Mouse (Mus musculus): ENCODE measurements at regions not wholly inside any gene's neighbourhood (a gene's known extent, or its start where the extent isn't known, plus 50 kb on each side); places are given as distances from the start of the nearest gene placed in this dataset.
"Not testable (repeated sequence)": the region's sequence is repeated elsewhere in the genome, so short reads cannot be mapped to it uniquely, and the experiment has no call there.

DNA sequence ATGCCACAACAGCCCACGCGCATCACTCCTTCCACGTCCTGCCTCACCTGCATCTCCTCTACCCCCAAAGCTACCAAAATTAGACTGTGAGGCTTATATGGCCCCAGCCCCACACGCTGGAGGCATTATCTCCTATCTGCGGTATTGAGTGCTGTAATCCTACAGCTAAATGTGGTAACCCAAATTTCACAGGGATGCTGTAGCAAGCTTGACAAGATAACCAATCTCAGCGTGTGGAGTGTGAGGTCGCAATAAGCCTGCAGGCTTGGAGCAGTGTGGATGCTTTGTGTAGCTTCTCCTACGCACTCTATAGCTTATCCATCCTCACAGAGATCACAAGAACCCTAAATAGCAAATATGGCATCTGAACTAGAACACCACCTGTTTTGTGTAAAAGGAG is 251.2 kb upstream of the Kcnh8 start:
- DNase-seq: no peak

DNA sequence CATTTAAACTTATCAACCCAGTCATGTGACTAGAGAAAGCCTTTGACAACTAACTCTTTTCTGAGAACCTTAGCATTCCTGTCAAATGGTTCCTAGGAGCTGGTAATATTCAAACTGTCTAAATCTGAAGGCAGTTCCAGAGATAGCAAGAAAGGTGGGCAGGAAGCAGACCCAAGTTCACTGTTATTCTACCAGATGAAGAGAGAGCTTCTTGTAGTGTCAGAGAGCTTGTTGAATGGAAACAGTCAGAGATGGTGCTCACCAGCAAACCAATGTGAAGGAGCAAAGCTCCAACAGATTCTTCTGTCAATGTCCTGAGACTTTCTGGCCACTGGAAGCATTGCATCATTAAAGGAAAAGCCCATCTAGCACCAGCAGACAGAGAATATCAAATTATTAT is 251.8 kb upstream of the Kcnh8 start:
- no peak for DNase-seq

DNA sequence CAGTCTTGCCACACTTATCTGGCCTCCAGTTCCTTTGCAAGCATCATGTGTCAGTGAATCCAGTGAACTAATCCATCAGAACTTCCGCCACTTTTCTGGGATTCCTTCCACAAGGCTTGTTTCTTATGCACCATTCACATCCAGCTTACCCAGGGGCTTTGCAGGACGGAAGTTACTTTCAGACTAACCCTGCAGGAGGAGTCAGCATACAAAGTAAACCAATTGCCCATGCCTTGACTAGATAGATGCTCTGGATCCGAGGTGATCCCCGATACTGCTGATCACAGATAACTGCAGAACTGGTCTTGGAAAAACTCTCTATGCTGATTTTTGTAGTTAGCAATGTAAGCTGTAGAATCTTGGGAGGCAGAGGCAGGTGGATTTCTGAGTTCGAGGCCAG is 252.6 kb upstream of the Kcnh8 start:
- DNase-seq: no peak

- DNase-seq: no peak
Observed at GRCm38 (mm10) chr17:52348481-52349083, 253.9 kb upstream of the Kcnh8 start.

DNA sequence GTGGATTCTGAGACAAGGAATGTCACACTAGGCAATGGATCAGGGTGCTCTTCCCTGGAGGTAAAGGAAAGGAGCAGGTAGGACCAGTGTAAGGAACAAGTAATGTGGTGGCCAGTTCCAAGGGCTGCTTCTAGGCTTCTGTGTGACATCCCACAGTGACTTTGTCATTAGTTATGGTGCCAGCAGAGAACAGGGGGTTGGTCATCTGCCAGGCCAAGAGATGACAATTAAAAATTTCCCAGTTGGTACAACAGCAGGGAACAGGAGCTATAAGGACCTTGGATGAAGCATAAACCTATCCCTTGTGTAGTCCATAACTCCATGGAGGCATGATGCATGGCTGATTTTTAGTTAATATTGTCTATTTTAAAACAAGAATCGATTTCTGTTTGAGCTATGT is 281.9 kb upstream of the Kcnh8 start:
- peak; percentile 12 for DNase-seq

- no peak for DNase-seq
Observed at GRCm38 (mm10) chr17:52316976-52317375, 285.5 kb upstream of the Kcnh8 start.

- no peak for DNase-seq
Observed at GRCm38 (mm10) chr17:52315879-52316278, 286.6 kb upstream of the Kcnh8 start.

GRCm38 (mm10) chr17:52315456-52315855 is 287.1 kb upstream of the Kcnh8 start:
- DNase-seq: not testable (repeated sequence)

DNA sequence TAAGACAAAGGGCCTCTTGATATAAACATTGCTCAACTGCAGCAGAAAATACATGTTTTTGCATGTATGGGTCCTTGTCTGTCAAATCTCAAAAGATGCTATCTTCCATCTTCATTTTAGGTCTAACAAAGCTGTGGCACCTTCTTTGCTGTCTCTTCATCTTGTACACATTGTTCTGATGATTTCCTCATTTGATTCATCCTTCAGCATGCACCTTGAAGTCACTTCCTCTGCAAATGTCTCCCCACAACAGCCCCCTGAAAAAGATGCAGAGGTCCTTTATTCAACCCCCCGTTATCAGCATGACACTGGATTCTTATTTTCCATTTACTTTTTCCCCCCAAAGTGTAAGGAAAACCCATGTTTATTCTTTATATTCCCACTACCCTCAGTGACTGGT is 290.5 kb upstream of the Kcnh8 start:
- DNase-seq: no peak

GRCm38 (mm10) chr17:52308789-52309188 is 293.7 kb upstream of the Kcnh8 start:
- DNase-seq: no peak

DNA sequence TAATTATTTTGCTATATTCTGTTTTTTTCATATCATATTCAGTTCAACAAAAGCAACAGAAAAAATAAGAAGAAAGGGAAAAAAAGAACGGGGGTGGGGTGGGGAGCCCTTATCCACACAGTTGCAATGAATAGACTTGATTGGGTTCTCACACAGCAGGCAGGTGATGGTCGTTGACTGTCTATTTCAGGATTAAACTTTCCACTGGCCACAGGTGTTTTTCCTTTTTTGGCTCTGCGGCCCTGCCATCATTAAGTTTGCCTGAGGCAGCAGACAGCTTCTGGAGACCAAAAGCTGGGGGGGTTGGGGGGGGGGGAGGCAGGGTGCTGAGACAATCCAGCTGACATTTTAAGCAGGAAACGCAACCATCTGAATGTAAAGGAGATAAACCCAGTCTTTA is 298.4 kb upstream of the Kcnh8 start:
- no peak for DNase-seq

DNA sequence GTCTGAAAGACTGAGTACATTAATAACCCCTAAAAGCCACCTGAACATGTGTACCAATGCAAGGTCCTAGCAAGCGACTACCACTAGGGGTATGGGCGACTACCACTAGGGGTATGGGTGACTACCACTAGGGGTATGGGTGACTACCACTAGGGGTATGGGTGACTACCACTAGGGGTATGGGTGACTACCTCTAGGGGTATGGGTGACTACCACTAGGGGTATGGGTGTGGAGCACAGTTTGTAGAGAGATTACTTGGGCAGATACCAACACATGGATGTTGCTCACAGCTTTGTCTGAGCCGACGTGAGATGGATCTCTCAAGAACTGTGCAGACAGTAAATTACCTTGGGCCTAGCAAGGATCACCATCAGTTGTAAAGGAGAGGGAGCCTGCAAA is 299.2 kb upstream of the Kcnh8 start:
- DNase-seq: no peak

DNA sequence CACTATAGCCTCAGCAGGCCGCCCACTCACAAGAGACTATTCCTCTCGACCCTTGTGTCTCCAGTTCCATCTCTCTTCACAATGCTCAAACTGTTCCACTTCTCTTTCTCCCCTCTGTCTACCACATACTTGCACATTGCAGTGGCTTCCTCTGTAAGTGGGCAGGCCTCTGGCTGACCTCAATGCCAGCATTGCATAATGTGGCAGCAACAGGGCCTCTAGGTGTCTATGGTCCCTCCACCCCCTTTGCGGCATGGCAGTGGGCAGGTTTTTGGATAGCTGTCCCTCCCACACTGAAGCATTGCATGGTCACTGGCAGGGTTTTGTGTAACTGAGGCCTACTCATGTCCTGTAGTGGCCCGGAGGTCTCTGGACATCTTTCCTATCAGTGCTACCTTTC is 302.7 kb upstream of the Kcnh8 start:
- DNase-seq: no peak

GRCm38 (mm10) chr17:52285392-52285791 is 317.1 kb upstream of the Kcnh8 start:
- DNase-seq: no peak

- DNase-seq: no peak
Observed at GRCm38 (mm10) chr17:52282264-52282663, 320.2 kb upstream of the Kcnh8 start.

DNA sequence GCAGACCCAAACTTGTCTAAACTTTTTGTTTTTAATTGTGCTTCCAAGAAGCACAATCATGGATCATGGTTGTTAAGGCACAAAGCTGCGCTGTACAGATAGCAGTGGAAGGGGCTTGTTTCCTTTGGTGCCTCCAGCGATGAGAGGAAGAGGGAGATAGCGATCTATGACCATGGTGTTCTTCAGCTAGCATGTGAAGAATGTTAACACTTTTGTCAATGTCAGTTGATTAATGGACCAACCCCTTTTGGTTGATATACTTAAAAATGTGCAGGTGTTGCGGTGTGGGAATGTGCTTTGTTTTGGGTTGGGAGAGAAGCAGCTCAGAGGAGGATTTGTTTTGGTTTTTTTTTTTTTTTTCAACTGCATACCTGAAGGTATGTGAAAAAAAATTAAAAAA is 324.0 kb upstream of the Kcnh8 start:
- no peak for DNase-seq

DNA sequence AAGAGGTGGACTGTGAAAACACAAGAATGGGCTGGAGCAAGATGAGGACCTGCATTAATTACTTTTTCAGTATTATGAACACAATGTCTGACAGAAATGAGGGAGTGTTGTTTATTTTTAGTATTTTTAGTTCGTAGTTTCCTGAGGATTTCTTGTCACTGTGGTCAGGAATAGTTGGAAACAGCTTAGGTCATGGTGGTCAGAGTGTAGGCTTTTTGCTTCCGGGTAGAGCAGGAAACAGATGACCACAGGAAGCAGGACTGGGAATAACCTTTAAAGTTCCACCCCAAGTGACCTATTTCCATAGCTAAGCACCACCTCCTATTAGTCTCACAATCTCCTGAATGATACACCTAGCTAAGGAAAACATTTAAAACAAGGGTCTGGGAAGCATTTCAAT is 333.7 kb upstream of the Kcnh8 start:
- DNase-seq: no peak

DNA sequence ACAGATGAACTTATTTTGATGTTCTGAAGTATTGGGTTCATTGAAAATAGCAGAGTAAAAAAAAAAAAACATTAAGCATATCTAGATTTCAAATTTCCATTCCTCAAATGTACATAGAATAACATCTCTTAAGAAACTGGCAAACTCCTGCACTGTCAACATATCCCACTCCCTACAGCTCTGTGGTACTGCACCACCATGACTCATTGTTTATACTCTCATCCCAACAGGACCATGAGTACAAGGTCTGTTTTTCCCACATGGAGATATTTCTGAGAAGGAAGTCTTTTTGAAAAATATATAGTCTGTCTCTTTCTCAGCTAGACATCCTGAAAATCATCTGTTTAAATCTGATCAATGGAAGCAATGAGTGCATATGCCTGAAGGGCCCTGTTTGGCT is 351.2 kb upstream of the Kcnh8 start:
- no peak for DNase-seq

- no peak for DNase-seq
Observed at GRCm38 (mm10) chr17:52225584-52225983, 376.9 kb upstream of the Kcnh8 start.

DNA sequence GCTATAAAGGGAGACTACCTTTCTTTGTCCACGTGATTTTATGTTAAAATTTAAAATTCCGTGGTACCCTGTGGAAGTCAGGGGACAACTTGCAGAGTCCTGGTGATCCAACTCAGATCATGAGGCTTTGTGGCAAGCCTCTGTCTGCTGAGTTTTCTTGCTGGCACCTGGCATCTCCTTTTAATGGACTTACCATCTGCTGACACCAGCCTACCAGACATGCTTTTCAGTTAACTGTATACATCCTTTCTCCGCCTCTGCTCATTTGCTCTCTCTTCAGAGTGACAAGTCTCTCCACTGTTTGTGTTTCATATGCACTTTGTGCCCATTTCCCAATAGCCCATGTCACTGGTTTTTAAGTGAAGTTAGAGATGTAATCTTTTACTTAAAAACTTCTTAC is 382.1 kb upstream of the Kcnh8 start:
- no peak for DNase-seq

GRCm38 (mm10) chr17:52217411-52217810 is 384.3 kb upstream of the Satb1 start:
- DNase-seq: no peak

DNA sequence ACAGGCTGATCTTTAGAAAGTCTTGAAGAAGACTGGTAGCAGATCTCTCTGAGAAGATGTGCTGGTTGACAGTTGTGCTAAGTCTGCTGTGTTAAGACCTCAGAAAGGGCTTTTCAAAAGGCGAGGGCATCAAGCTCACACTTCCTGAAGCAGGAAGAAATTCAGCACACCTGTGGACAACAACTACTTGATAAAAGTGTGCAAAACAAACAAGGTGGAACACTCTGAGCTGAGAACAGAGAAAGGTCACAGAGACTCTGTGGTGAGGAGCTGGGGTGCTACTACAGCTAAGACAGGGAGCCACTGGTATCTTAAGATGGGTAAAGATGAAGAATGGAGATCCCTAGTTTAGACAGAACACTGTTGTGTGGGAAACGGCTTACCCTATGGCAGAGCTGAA is 379.9 kb upstream of the Satb1 start:
- DNase-seq: no peak

DNA sequence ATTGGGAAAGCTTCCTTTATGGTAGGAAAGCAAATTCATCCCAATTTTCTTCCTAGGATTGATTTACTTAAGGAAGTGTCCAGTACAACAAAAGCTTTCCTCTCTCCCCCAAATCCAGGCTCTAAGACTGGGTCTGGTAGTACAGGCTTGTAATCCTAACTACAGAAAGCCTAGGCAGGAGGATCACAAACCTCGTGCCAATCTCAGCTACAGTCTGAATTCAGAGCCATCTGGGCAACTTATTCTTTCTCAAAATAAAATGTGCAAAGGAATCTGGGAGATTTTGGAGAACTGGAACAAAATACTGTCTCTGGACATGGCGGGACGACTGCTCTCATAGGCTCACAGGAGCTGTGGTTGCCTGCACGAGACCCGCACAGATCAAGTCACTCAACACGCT is 377.4 kb upstream of the Satb1 start:
- no peak for DNase-seq

DNA sequence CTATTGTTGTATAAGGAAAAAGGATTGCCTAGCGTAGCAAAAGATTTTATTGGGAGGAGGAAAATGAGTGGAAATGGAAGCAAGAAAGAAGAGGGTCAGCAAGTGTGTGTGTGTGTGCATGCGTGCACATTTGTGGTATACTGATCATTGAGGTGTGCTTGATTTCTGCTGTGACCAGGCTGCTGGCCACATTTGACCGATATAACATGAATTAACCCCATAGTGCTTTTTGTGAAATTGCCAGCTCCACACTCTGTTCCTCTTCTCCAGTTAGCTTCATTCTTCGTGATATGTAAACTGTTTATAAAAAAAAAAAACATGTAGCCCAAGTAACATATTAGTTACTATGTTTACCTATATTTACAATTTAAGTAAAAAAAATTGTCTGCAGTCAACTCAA is 364.6 kb upstream of the Satb1 start:
- DNase-seq: no peak

DNA sequence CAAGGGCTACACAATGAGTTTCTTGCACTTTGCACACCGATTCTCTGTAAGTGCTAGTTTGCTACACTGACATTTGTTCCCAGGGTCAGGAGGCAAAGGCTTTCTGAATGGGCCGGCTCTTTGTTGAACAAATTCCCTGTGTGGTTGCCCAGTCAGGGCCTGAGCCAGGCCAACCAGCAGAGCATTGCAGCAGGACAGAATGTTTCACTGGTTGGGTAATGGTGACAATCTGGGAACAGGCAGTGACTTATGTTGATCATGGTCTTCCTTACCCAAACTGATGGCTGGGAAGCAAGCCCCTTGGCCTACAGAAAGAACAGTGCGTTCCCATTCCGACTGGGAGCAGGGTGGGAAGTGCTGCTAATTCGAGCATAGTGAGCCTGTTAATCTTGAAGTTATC is 363.7 kb upstream of the Satb1 start:
- DNase-seq: peak; percentile 11

- DNase-seq: peak; percentile 50
Observed at GRCm38 (mm10) chr17:52195804-52196203, 362.7 kb upstream of the Satb1 start.

All from cerebellum, adult 11 months (tissue).